Mouse (Mus musculus) regulatory T cell (primary cell): ENCODE data around the gene Aoc1.
"Not testable (repeated sequence)": the region's sequence is repeated elsewhere in the genome, so short reads cannot be mapped to it uniquely, and the experiment has no call there.

Source experiments
- in situ Hi-C: fragments of 300-600 bp; cut with MboI, MseI; formaldehyde crosslinking; loops from one replicate; pipeline ENCODE4 v1.15.1; 2025; ENCODE audit warnings: high pct_unique_total_duplicates

The Aoc1 gene

GRCm38 (mm10) chr6:48860851-48861250 lies 11.8 kb upstream of the Aoc1 start:
- in situ Hi-C loops = loop anchor here (5.0 kb wide), 1 partner anchor 44 kb away; no protein-coding TSS in a partner anchor

- in situ Hi-C loops = loop anchor here (5.0 kb wide), 1 partner anchor 44 kb away; no protein-coding TSS in a partner anchor
Observed at GRCm38 (mm10) chr6:48861616-48862280, 10.9 kb upstream of the Aoc1 start.

GRCm38 (mm10) chr6:48862816-48863215 lies 9.9 kb upstream of the Aoc1 start:
- in situ Hi-C loops = loop anchor here (5.0 kb wide), 1 partner anchor 46 kb away; no protein-coding TSS in a partner anchor

- in situ Hi-C loops = loop anchor here (5.0 kb wide), 1 partner anchor 46 kb away; no protein-coding TSS in a partner anchor
Observed at GRCm38 (mm10) chr6:48863488-48863887, 9.2 kb upstream of the Aoc1 start.

- in situ Hi-C loops = loop anchor here (5.0 kb wide), 1 partner anchor 47 kb away; no protein-coding TSS in a partner anchor
Observed at GRCm38 (mm10) chr6:48864181-48864580, 8.5 kb upstream of the Aoc1 start.

- in situ Hi-C loops = loop anchor here (5.0 kb wide), 2 partner anchors 47 to 83 kb away; no protein-coding TSS in a partner anchor
Observed at GRCm38 (mm10) chr6:48864723-48865122, 8.0 kb upstream of the Aoc1 start.

GRCm38 (mm10) chr6:48865152-48865745 lies 7.4 kb upstream of the Aoc1 start:
- in situ Hi-C loops = loop anchor here (5.0 kb wide), 1 partner anchor 82 kb away; no protein-coding TSS in a partner anchor

- in situ Hi-C loops = loop anchor here (5.0 kb wide), 1 partner anchor 81 kb away; no protein-coding TSS in a partner anchor
Observed at GRCm38 (mm10) chr6:48866355-48866950, 6.2 kb upstream of the Aoc1 start.

GRCm38 (mm10) chr6:48867158-48867557 lies 5.5 kb upstream of the Aoc1 start:
- in situ Hi-C loops = loop anchor here (5.0 kb wide), 1 partner anchor 80 kb away; no protein-coding TSS in a partner anchor

- in situ Hi-C loops = loop anchor here (5.0 kb wide), 1 partner anchor 78 kb away; no protein-coding TSS in a partner anchor
Observed at GRCm38 (mm10) chr6:48869774-48870173, 2.9 kb upstream of the Aoc1 start.

GRCm38 (mm10) chr6:48874576-48874975 lies 1.9 kb downstream of the Aoc1 start:
- in situ Hi-C loops = no loop called here

GRCm38 (mm10) chr6:48875515-48875914 lies 2.8 kb downstream of the Aoc1 start:
- in situ Hi-C loops = no loop called here

GRCm38 (mm10) chr6:48876510-48877135 lies 3.9 kb downstream of the Aoc1 start:
- in situ Hi-C loops = no loop called here

GRCm38 (mm10) chr6:48894203-48894602 lies 21.5 kb downstream of the Aoc1 start:
- in situ Hi-C loops = no loop called here

- in situ Hi-C loops = no loop called here
Observed at GRCm38 (mm10) chr6:48894938-48895818, 22.5 kb downstream of the Aoc1 start.

GRCm38 (mm10) chr6:48895941-48896340 lies 23.2 kb downstream of the Aoc1 start:
- in situ Hi-C loops = no loop called here

GRCm38 (mm10) chr6:48896956-48897355 lies 24.3 kb downstream of the Aoc1 start:
- in situ Hi-C loops = no loop called here

- in situ Hi-C loops = not testable (repeated sequence)
Observed at GRCm38 (mm10) chr6:48901316-48901715, 28.6 kb downstream of the Aoc1 start.

- in situ Hi-C loops = no loop called here
Observed at GRCm38 (mm10) chr6:48902511-48903406, 30.1 kb downstream of the Aoc1 start.

GRCm38 (mm10) chr6:48903437-48903836 lies 30.7 kb downstream of the Aoc1 start:
- in situ Hi-C loops = no loop called here
